Mouse (Mus musculus) intestine, embryonic 14.5 days (tissue): ENCODE results near the gene Ccdc157. TPM values are rescaled to one million over a fixed set of nuclear protein-coding genes. Genes with fewer than 3 reads are reported as not detected.

Experiments
- microRNA-seq: library from miRNA; unstranded; fragments of <30 nt; microRNA quantifications from one replicate; pipeline ENCODE4, GENCODE M21; 2016
- polyA plus RNA-seq: library from polyadenylated mRNA; unstranded; fragments of >200 nt; fragmentation: Nextera tagmentation; extraction: Ambion mirVana; gene quantifications from 2 replicates; pipeline ENCODE4 v1.2.1, GENCODE M21; 2014

The Ccdc157 gene
- polyA plus RNA-seq, 1 experiment from 2014 or later = 3.0 TPM

Small RNAs within 50 kb of the gene (microRNA-seq; reads per million reads assigned to microRNA genes)
- gene Mir3060 = 2.6 reads per million, percentile 27 among the genes with 10 or more reads in this experiment

Other genes with a start within 250 kb of the Ccdc157 start
- 2.3 and 2.5 TPM in 2 replicates for gene Slc35e4, start 245.6 kb downstream of the Ccdc157 start, polyA plus RNA-seq
- gene Tcn2, start 228.1 kb downstream of the Ccdc157 start, polyA plus RNA-seq = 37.9 and 39.0 TPM in 2 replicates
- gene Pes1, start 196.3 kb downstream of the Ccdc157 start, polyA plus RNA-seq = 75.4 and 79.3 TPM in 2 replicates
- gene 4930556J24Rik, start 183.5 kb downstream of the Ccdc157 start, polyA plus RNA-seq = 0.15 TPM in 1 of 2 replicates, not detected in the other
- 14.7 and 17.4 TPM in 2 replicates for gene Gal3st1, start 176.7 kb downstream of the Ccdc157 start, polyA plus RNA-seq
- 0.05 and 0.38 TPM in 2 replicates for gene Sec14l4, start 128.8 kb downstream of the Ccdc157 start, polyA plus RNA-seq
- not detected in 2 replicates for gene Sec14l3, start 95.5 kb downstream of the Ccdc157 start, polyA plus RNA-seq
- gene Mtfp1, start 64.8 kb downstream of the Ccdc157 start, polyA plus RNA-seq = 22.5 and 25.2 TPM in 2 replicates
- gene Sec14l2, start 36.9 kb downstream of the Ccdc157 start, polyA plus RNA-seq = 0.84 and 1.1 TPM in 2 replicates
- gene Rnf215, start 25.1 kb downstream of the Ccdc157 start, polyA plus RNA-seq = 24.9 and 27.7 TPM in 2 replicates
- 59.5 and 61.3 TPM in 2 replicates for gene Sf3a1, start 57 bp upstream of the Ccdc157 start, polyA plus RNA-seq
- 18.1 and 20.1 TPM in 2 replicates for gene Tbc1d10a, start 26.5 kb upstream of the Ccdc157 start, polyA plus RNA-seq
- 1.3 and 2.0 TPM in 2 replicates for gene Castor1, start 57.9 kb upstream of the Ccdc157 start, polyA plus RNA-seq
- gene Osm, start 76.1 kb upstream of the Ccdc157 start, polyA plus RNA-seq = not detected in 2 replicates
- 0.05 and 0.11 TPM in 2 replicates for gene Lif, start 97.3 kb upstream of the Ccdc157 start, polyA plus RNA-seq